Mouse (Mus musculus): ENCODE measurements around the gene Sec11a. TPM values are rescaled to one million over a fixed set of nuclear protein-coding genes. Genes with fewer than 3 reads are reported as not detected.

The Sec11a gene
- polyA plus RNA-seq, 1 experiment, result 177 TPM

GRCm38 (mm10) chr7:80931618-80932207, 15.9 kb downstream of the Sec11a start:
- TF ChIP-seq CTCF (IDR thresholded peaks at IDR 0.05; ENCODE audit: borderline replicate concordance, insufficient read depth, low read length) (no peak), POLR2A (IDR thresholded peaks at IDR 0.05; ENCODE audit: low read depth, low read length) (no peak)
- Histone ChIP-seq H3K4me1 (ENCODE audit: control insufficient read depth, insufficient read depth, low read length) (no peaks in the 10 kb centered on the region), H3K27ac (ENCODE audit: insufficient read depth, low read length) (no peak overlapping the region), H3K4me3 (ENCODE audit: insufficient read depth, low read length) (no peak overlapping the region)

- Histone ChIP-seq H3K4me3 (ENCODE audit: insufficient read depth, low read length) (no peak overlapping the region), H3K4me1 (ENCODE audit: control insufficient read depth, insufficient read depth, low read length) (no peaks in the 10 kb centered on the region), H3K27ac (ENCODE audit: insufficient read depth, low read length) (no peak overlapping the region)
- TF ChIP-seq CTCF (IDR thresholded peaks at IDR 0.05; ENCODE audit: borderline replicate concordance, insufficient read depth, low read length), result no peak
- no peak for TF ChIP-seq POLR2A (IDR thresholded peaks at IDR 0.05; ENCODE audit: low read depth, low read length)
Observed at GRCm38 (mm10) chr7:80923165-80923564, 24.4 kb downstream of the Sec11a start.

DNA sequence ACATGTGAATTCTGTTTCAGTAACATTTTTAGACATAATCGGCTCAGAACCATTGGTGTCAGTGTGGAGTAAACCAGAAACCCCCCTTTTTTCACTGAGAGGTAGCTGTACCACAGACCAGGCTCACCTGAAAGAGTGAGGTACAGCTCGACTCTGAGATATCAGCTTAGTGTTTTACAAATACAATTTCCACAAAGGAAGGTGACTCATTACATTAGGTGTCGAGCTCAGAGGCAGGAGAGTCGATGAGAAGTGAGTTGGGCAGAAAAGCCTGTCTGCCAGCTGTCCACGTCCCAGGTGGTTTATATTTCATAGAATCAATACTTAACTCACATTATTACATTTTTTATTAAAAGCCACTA, 28.0 kb downstream of the Sec11a start:
- Histone ChIP-seq H3K27ac (ENCODE audit: insufficient read depth, low read length) (no peak overlapping the region), H3K4me1 (ENCODE audit: control insufficient read depth, insufficient read depth, low read length) (no peaks in the 10 kb centered on the region), H3K4me3 (ENCODE audit: insufficient read depth, low read length) (no peak overlapping the region)
- TF ChIP-seq CTCF (IDR thresholded peaks at IDR 0.05; ENCODE audit: borderline replicate concordance, insufficient read depth, low read length) (no peak), POLR2A (IDR thresholded peaks at IDR 0.05; ENCODE audit: low read depth, low read length) (no peak)

DNA sequence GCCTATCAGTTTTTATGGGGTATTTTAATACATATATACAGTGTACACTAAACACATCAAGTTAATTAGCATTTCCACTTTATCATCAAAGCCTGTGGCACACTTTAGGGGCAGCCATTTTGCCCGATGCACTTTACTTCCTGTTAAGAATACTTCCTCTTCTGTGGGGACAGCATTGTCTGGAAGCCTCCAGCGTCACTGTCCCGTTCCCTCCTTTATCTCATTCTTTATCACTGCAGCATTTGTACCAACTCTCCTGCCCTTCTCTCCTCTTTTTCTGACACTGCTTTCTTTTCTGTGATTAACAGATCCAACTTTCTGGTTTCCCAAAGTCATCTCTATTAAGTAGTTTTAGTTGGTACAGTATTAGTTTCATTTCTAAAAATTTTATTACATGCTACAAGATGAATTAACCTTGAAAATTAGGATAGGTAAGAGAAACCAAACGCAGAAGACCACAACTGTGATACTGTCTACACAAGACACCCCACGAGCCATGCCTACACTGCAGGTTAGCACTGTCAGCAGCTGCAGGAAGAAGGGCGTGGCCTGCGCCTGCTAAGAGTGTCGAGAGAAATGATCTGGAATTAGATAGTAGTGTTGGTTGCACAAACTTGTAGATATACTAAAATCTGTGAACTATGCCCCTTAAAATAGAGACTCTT, 28.5 kb downstream of the Sec11a start:
- TF ChIP-seq POLR2A (IDR thresholded peaks at IDR 0.05; ENCODE audit: low read depth, low read length) (no peak), CTCF (IDR thresholded peaks at IDR 0.05; ENCODE audit: borderline replicate concordance, insufficient read depth, low read length) (no peak)
- no peaks in the 10 kb centered on the region for H3K4me1 ChIP-seq (ENCODE audit: control insufficient read depth, insufficient read depth, low read length)
- no peak overlapping the region for H3K27ac ChIP-seq (ENCODE audit: insufficient read depth, low read length)
- no peak overlapping the region for H3K4me3 ChIP-seq (ENCODE audit: insufficient read depth, low read length)

DNA sequence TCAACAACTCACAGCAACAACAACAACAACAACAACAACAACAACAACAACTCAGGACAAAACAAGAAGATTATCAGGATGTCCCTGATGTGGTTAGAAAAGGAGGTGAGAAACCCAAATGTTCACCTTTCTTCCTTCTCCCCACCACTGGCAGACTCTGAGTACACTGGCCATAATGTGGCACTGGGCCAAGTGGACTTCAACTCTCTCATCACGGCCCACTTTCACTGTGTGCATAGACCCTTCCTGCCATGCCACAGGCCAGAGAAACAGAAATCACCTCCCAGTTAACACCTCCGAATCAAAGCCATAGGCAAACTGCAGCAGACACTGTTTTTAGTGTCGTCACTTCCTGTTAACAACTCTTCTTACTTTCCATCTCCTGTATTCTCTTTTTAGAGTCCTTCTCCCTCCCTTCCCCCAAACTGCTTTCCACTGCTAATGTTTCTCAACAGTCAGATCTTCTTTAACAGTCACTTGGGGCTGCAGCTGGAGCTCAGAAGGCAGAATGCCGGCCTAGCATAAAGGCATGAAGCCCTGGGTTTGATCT, 29.6 kb downstream of the Sec11a start:
- Histone ChIP-seq H3K4me1 (ENCODE audit: control insufficient read depth, insufficient read depth, low read length) (no peaks in the 10 kb centered on the region), H3K4me3 (ENCODE audit: insufficient read depth, low read length) (no peak overlapping the region), H3K27ac (ENCODE audit: insufficient read depth, low read length) (no peak overlapping the region)
- TF ChIP-seq CTCF (IDR thresholded peaks at IDR 0.05; ENCODE audit: borderline replicate concordance, insufficient read depth, low read length) (no peak), POLR2A (IDR thresholded peaks at IDR 0.05; ENCODE audit: low read depth, low read length) (no peak)

DNA sequence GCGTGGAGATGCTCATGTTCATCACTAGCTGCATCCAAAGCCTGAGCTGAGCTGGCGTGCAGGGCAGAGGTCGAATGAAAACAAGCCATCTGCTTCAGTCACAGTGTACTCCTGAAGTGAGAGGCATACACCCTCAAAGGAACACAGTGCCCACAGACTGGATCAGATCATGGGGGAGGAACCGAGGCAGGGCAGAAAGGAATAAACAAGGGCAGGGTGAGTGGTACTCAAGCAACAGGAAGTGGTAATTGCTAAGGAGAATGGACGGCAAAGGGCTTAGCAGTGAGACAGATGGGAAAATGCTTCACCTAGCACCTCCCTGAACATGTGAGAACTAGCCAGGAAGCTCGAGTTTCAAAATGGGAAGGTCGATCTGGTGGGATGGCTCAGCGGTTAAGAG, 35.1 kb downstream of the Sec11a start:
- TF ChIP-seq POLR2A (IDR thresholded peaks at IDR 0.05; ENCODE audit: low read depth, low read length), result no peak
- TF ChIP-seq CTCF (IDR thresholded peaks at IDR 0.05; ENCODE audit: borderline replicate concordance, insufficient read depth, low read length), result no peak
- Histone ChIP-seq H3K4me3 (ENCODE audit: insufficient read depth, low read length) (no peak overlapping the region), H3K4me1 (ENCODE audit: control insufficient read depth, insufficient read depth, low read length) (no peaks in the 10 kb centered on the region), H3K27ac (ENCODE audit: insufficient read depth, low read length) (no peak overlapping the region)

DNA sequence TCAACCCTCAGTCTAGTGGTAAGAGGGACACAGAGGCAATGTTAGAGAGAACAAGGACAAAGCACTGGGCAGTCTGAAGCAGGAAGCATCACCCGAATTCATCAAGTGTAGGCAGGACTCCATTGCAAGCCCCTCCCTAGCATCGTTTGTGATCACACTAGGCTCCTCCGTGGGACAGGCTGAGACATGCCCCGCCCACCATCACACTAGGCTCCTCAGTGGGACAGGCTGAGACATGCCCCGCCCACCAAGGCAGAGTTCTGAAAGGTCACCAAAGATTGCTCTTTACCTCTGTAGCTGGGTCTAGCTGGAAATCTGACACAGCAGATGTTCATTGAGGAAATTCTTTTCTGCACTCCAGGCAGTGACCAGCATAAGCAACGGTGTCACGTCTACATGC, 36.5 kb downstream of the Sec11a start:
- H3K27ac ChIP-seq (ENCODE audit: insufficient read depth, low read length), result no peak overlapping the region
- no peak overlapping the region for H3K4me3 ChIP-seq (ENCODE audit: insufficient read depth, low read length)
- H3K4me1 ChIP-seq (ENCODE audit: control insufficient read depth, insufficient read depth, low read length), result no peaks in the 10 kb centered on the region
- no peak for TF ChIP-seq CTCF (IDR thresholded peaks at IDR 0.05; ENCODE audit: borderline replicate concordance, insufficient read depth, low read length)
- TF ChIP-seq POLR2A (IDR thresholded peaks at IDR 0.05; ENCODE audit: low read depth, low read length), result no peak

DNA sequence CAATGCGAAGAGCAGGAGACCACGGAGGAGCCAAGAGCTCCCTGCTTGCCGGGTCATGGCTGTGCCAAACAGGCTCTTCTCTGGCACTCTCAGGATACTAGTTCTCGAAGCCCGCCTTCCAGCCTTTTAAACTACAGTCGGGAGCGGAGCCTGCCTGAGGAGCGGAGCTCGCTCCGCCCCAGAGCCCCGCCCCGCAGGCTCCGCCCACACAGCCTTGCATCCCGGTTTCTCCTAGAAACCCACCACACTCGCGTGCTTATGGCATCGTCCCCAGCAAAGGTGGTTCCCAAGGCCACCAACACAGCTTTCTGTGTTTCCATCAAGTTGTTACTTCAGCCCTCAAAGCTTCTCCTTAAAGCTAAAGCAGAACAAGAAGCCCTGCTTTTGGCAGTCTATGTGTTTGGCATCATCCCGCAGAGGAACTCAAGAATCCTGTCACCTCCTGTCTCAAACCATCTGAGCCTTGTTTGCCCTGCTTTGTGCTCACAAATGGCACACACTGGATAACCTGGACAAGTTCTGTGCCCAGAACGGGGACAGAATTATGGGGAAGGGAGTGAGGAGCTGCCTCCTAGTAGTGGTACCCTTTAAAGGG, 42.6 kb downstream of the Sec11a start, which contains the start of gene Nmb:
Gene Nmb, minus strand, starts transcription at position 156 of the 595 bp plus-strand sequence.
- H3K27ac ChIP-seq (ENCODE audit: insufficient read depth, low read length), result no peak within 1 kb of the TSS

DNA sequence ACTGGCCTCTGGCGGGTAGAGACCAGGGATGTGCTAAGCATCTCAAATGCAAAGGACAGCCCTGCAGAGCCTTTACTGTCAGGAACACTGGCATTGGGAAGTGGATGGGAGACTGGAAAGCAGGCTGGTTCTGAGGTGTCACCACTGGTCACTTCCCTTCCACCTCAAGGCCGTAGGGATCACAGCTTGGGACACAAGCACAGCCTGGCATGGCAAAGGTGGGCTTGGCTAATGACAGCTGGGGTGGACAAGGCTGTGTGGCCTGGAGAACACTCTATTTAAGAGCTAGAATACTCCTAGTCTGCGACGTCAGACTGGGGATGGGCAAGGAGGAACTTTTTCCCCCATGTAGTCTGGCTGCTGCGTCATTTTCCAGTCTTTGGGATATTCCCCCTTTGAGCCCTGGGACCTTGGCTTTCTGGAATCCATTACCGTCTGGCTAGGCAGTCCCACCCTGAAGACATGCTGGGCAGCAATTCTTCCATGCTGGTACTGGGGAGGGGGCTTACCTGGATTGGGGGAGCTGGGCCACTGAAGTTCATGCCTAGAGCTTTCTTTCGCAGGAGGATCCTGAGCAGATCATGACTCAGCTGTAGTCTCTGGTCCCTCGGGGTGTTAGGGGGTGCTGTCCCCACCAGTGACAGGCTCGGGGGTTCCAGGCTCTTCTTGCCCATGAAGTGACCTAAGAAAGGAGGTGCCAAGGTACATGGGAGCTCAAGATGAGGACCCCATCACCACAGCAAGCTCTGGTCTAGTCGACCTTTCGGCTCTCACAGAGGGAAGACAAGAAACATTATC, 43.8 kb downstream of the Sec11a start:
- no peak overlapping the region for H3K4me3 ChIP-seq (ENCODE audit: insufficient read depth, low read length)
- no peak for TF ChIP-seq CTCF (IDR thresholded peaks at IDR 0.05; ENCODE audit: borderline replicate concordance, insufficient read depth, low read length)
- H3K27ac ChIP-seq (ENCODE audit: insufficient read depth, low read length), result no peak overlapping the region
- peaks cover 4% of the 10 kb centered on the region; the same call in 1 of the 2 replicates for H3K4me1 ChIP-seq (ENCODE audit: control insufficient read depth, insufficient read depth, low read length)

More for the DNA sequence above, 42.6 kb downstream of the Sec11a start, which contains the start of gene Nmb:
- H3K4me3 ChIP-seq (ENCODE audit: insufficient read depth, low read length), result peak within 1 kb of the TSS; percentile 32
- peak; percentile 37; the same call in 1 of the 2 replicates for TF ChIP-seq POLR2A (IDR thresholded peaks at IDR 0.05; ENCODE audit: low read depth, low read length)
- no peak for TF ChIP-seq CTCF (IDR thresholded peaks at IDR 0.05; ENCODE audit: borderline replicate concordance, insufficient read depth, low read length)
- H3K4me1 ChIP-seq (ENCODE audit: control insufficient read depth, insufficient read depth, low read length), result peaks cover 4% of the 10 kb centered on the region; the same call in 1 of the 2 replicates
